Mouse (Mus musculus) limb, embryonic 13.5 days (tissue): ENCODE results near the gene Bdh1. TPM values are rescaled to one million over a fixed set of nuclear protein-coding genes. Genes with fewer than 3 reads are reported as not detected.

ENCODE experiments used
- polyA plus RNA-seq: library from polyadenylated mRNA; unstranded; fragments of >200 nt; fragmentation: Nextera tagmentation; extraction: Ambion mirVana; gene quantifications from 2 replicates; pipeline ENCODE4 v1.2.1, GENCODE M21; 2015

The Bdh1 gene
- polyA plus RNA-seq, 1 experiment from 2014 or later, result 25.0 TPM

Other genes starting within 250 kb of the Bdh1 start
- gene Acap2, start 221.0 kb upstream of the Bdh1 start, polyA plus RNA-seq, result 18.6 and 20.9 TPM in 2 replicates
- 67.3 and 73.6 TPM in 2 replicates for gene Ppp1r2, start 147.0 kb upstream of the Bdh1 start, polyA plus RNA-seq
- gene Apod, start 107.5 kb upstream of the Bdh1 start, polyA plus RNA-seq, result 34.7 and 36.0 TPM in 2 replicates
- gene Dlg1, start 241.2 kb downstream of the Bdh1 start, polyA plus RNA-seq, result 30.7 and 35.6 TPM in 2 replicates